Mouse (Mus musculus) retina, embryonic 14.5 days (tissue): ENCODE data around the gene Cdcp1.
A peak's percentile ranks its signal among the peaks of the same experiment; 100 is the strongest.

Experiments used
- DNase-seq: peaks from one replicate; pipeline ENCODE4 v3.0.0-alpha.2; 2015; ENCODE audit warnings: low spot score

The Cdcp1 gene

DNA sequence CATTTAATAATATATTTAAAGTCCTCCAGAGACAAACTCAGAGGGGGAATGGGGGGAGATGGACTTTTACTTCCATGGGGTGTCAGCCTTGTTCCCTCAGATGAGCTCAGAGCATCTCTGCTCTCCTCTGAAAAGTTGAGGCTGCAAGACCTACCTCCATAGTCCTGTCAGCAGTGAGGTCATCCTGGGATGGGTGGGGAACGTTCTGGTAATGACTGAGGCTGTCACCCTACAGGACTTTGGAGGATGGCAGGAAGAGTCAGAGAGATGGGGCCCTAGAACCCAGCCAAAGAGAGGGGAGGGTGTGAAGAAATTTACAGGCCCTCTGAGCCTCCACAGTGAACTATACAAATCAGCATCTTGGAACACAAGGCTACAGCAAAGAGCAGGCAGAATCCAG, 64.3 kb downstream of the Cdcp1 start:
- DNase-seq: no peak

DNA sequence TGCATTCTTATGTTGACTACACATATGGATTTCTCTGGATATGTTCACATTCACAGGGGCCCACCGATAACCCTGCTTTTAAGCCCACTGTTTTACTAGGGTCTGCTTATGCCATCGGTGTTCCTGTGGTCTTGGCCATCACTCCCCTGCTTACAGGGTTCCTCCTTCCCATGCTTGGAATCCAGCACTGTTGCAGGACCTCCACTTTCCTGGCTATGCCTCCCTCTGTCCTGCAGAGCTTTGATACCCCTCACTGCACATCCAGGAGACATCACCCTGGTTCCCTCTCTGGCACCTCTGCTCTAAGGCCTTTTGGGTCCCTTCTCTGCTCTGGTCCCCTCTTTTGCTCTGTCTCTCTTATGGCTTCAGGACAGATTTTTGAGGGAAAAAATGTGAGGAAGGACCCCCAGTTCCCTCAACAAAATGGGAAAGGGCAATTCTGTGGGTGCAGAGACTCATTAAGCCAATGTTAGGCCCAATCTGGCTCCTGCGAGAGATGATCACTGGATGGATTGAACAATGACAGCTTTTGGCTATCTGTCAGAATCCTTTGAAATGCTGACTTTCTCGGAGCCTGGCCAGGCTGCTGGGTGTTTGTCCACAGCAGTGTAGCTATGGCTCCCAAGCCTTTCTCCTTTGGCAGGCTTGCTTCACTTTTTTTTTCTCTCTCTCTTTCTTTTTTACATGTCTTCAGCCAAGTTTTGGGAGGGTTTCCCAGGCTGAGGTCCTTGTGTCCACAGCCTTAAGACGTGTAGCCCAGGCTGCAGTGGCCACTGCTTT, 65.4 kb downstream of the Cdcp1 start, which contains the start of gene Clec3b:
Clec3b (plus strand) TSS at position 706 of the 780 bp plus-strand sequence.
- DNase-seq: no peak

DNA sequence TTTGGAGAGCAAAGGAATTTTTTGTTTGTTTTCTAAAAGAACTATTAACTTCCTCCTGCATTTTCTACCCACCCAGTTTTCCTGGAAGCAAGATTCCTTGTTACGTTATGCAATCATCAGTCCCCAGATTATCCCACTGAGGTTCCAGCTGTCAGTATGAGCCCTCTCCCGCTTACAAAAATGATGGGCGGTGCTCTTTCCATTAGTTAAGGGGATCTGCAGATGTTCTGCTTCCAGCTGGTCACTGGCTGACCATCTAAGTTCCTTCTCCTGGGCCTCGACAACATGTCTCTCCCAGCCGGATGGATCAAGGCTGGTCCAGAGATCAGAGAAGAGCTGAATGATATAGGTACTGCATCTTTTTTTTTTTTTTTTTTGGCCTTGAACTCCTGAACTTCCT, 67.4 kb downstream of the Cdcp1 start:
- DNase-seq: no peak

DNA sequence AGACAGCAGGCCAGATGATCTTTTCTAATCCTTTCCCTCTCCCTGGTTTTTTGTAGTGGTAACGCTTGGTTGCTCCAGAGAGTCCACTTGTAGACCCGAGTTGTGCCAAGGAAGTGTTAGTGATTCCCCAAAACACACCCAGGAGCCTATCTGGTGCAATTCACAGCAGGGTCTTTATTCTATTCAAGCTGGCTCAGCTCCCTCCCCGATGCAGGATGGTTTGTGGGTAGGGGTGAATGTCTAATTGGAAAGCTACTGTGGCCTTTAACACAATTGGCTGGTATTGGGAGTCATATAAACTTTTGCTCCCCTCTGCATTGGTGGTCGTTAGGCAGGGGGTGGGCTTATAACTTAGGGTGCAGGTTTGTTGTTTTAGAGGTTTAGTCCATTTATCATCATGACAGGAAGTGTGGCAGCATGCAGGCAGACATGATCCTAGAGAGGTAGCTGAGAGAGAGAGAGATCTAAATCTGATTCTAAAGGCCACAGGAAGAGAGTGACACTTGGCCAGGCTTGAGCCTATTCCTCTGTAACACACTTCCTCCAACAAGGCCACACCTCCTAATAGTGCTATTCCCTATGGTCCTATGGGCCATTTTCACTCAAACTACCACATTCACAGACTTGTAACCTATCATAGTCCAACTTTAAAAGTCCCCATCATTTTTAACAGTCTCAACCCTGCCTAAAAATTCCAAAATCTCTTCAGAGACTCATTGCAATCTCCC, 75.8 kb downstream of the Cdcp1 start:
- DNase-seq: no peak

DNA sequence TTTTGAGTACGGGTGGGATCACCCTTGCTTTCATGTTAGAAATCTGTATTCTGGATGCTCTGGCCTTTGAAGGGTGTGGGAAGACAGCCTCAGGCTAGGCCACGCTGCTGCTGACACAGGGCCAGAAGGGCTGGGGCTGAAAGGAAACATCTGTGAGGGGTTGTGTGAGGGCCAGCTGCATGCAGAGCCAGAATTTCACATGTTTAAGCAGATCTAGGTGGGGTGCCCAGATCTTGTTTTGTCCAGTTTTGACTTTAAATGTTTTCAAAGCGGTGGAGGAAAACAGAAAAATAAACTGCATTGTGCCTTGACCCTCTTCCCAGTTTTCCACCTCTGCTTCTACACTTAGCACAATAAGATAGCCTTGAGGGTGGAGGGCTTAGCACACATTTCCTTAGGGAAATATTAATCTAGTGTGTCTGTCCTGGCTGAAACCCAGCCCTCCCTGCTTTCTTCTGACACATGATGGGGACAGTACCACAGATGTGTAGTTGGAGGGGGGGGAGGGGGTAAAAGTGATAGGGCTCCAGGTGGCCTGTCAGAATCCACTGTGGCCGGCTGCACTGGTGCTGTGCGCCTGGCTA, 76.9 kb downstream of the Cdcp1 start:
- no peak for DNase-seq

DNA sequence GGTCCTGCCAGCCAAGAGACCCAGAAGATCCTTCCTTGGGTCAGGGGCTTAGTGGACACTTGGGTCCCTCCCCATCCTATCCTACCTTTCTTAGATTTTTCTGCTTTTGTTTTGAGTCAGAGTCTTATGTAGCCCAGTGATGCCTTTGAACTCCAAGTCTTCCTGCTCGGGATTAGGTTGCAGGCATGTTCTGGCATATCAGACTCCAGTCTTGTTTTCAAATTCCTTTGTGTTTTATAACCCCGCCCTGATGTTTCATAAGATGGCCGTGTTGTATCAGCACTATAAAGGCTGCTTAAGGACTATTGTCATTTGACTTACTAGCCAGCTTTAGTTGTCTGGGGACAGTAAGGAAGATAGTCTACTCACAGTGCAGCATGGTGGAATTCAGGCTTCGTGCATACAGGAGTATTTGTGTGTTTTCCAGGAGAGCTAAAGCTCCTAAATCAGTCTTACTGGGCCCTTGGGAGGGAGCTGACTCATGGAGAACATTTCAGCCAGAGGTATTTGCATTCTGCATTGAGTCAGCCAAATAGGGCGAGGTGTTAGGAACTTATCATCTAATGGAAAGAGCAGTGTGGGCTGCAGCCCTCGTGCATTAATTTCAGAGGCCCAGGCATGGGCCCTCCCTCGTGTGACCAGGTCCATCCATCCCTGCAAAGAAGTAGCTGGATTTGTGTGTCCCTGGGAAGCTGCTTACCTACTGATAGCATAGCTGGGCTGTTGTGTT, 78.7 kb downstream of the Cdcp1 start:
- DNase-seq: no peak

DNA sequence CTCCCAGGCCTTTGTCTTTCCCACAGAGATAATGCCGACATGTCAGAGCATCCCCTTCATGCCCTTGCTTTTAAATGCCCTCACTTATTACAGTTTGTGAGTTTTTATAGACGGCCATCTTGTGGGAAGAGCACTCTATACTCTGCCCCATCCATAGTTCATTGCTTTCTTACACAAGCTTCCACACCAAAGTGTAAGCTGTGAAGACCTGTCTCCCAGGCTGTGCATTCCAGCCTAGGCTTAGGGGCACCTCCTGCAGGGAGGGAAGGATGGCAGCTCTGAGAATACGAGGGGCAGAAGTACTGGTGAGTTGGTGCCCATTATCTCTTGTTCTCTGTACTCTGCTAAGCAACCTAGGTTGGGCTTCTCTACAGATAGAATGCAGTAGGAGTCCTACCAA, 82.8 kb downstream of the Cdcp1 start:
- no peak for DNase-seq

DNA sequence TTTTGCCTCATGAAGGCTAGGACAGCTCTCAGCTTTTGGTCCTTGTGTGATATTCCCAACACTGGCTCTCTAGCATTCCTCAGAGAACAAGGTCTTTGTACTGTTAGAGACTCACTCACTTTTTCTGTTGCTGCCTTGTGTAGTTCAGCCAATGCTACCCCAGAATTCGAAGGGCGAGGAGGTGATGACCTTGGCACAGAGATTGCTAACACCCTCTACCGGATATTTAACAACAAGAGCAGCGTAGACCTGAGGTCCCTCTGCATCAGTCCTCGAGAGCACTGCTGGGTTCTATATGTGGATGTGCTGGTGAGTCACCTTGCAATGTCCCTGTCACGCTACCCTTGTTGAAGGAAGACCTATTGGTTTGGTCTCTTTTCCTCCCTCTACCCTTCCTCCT, 88.2 kb downstream of the Cdcp1 start:
- DNase-seq: no peak

DNA sequence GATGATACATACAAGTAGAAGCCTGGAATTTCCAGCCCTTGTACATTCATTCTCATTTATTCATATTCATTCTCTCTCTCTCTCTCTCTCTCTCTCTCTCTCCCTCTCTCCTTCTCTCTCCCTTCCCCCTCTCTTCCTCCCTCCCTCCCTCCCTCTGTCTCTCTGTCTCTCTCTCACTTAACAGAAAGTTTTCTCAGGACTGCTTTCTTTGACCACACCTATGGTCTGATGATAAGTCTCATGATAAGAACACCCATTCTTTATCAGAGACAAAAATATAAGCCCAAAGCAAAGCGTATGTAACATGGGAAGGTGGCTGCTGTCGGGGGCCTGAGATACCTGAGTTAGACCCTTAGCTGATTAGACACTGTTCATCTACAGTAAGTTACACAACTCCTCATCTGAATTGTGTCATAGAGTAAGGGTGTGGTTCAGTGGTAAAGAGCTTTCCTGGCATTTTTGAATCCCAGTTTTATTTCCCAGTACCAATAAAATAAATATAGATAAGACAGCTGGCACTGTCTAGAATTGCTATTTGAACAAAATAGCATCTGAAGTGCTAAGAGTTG, 91.3 kb downstream of the Cdcp1 start:
- DNase-seq: no peak

DNA sequence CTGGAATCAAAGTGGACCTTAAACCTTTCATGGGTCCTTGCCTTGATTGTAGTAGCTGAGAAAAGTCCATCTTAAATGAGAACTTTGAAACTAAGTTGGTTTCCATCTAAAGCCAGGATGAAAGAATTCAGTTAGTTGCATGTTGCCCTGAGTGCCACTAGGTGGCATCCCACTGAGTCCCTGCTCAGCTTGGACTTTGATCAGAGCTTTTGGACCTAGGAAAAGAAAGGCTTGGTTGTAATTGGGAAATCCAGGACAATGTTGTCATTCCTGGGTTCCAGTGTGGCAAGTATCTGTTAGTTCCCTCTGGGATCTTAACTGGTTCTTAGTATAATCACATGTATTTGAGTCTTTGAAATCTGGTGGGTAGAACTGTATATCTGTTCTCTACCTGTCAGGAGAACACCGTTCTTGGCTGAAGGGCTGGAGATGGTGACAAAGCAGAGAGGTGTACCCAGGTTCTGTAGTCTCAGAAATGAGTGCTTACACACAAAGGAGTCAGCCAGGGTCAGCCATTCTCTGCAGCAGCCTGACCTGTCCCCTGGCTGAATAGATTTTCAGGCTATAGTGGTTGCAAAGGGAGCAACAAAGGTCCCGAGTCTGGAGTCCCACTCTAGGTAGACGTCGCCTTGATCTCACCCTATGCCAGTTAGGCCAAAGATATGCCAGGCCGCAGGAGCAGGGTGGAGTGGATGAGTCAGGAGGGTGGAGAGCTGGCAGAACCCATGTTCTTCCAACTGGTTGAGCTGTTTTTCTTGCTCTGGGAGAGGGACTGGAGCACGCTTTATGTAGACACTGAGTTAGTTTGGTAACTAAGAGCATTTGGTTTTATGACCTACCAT, 92.0 kb downstream of the Cdcp1 start:
- peak; percentile 54 for DNase-seq

DNA sequence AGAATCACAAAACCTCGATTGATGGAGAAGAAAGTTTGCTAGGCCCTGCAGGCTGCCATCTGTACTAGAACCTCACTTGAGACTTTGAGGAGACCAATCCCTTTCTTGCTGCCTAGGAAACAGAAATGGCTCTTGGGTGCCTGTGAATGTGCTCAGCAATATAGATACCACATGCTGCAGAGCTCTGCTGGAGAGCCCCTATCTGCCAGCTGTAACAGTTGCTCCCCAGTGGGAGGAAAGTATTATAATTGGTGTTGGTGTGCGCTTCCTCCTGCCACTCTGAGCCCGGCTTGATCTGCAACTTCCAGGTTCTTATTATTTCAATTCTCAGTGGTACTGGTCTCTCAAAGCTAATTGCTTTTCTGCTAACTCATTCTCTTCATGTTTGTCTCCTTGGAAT, 92.8 kb downstream of the Cdcp1 start:
- DNase-seq: no peak
